ENCODE assay signal across 1 mouse cellular context in genomic region chr6:48648779-48649178, GRCm38 (mm10).
TF ChIP-seq lines count a peak whose summit lies in the region.

No protein-coding gene starts in this region.

TF ChIP-seq in CH12.LX, 34 proteins besides CTCF, POLR2A, EP300 and RAD21:
- TF ChIP-seq ZMIZ1 (IDR thresholded peaks at IDR 0.05; ENCODE audit: low read depth, low read length) (no peak), NRF1 (IDR thresholded peaks at IDR 0.05; ENCODE audit: low read depth, low read length) (no peak), ELF1 (IDR thresholded peaks at IDR 0.05; ENCODE audit: low read depth, low read length) (no peak), CHD2 (IDR thresholded peaks at IDR 0.05; ENCODE audit: low read length) (no peak), UBTF (IDR thresholded peaks at IDR 0.05; ENCODE audit: low read depth, low read length) (no peak), ETS1 (conservative IDR thresholded peaks at IDR 0.05; ENCODE audit: low read depth, low read length) (no peak), RCOR1 (conservative IDR thresholded peaks at IDR 0.05; ENCODE audit: low read depth, low read length) (no peak), GABPA (IDR thresholded peaks at IDR 0.05; ENCODE audit: insufficient replicate concordance, low read depth, low read length) (no peak), MAZ (IDR thresholded peaks at IDR 0.05; ENCODE audit: low read depth, low read length) (no peak), ZNF384 (IDR thresholded peaks at IDR 0.05; ENCODE audit: low read depth, low read length) (no peak), E2F4 (IDR thresholded peaks at IDR 0.05; ENCODE audit: insufficient replicate concordance, low read depth, low read length) (no peak), MYC (IDR thresholded peaks at IDR 0.05; ENCODE audit: low read depth, low read length) (no peak), MAX (IDR thresholded peaks at IDR 0.05; ENCODE audit: low read length) (no peak), MEF2A (IDR thresholded peaks at IDR 0.05; ENCODE audit: borderline replicate concordance, low read depth, low read length) (no peak), BHLHE40 (IDR thresholded peaks at IDR 0.05; ENCODE audit: low read depth, low read length) (no peak), JUN (IDR thresholded peaks at IDR 0.05; ENCODE audit: insufficient read depth, low read depth, low read length) (no peak), NELFE (IDR thresholded peaks at IDR 0.05; ENCODE audit: low read depth, low read length) (no peak), TCF12 (IDR thresholded peaks at IDR 0.05; ENCODE audit: low read depth, low read length) (no peak)
